Mouse (Mus musculus): ENCODE measurements around the gene Acap3. TPM values are rescaled to one million over a fixed set of nuclear protein-coding genes. Genes with fewer than 3 reads are reported as not detected.

Acap3 gene
- polyA plus RNA-seq (2015; fragmentation: Nextera tagmentation; extraction: Ambion mirVana): 9.6 and 9.8 TPM in 2 replicates

GRCm38 (mm10) chr4:155891551-155892001 lies at the start of gene Acap3, which contains the start of gene Pusl1:
Acap3 (plus strand) TSS chr4:155891822.
Pusl1 (minus strand) TSS chr4:155891781.

GRCm38 (mm10) chr4:155846871-155847578 lies 44.6 kb upstream of the Acap3 start, which contains the start of gene Dvl1:
Dvl1 (plus strand) TSS chr4:155847402.

GRCm38 (mm10) chr4:155863001-155863400 lies 28.6 kb upstream of the Acap3 start, which contains the start of gene Tas1r3:
Tas1r3 (minus strand) TSS chr4:155863362.

GRCm38 (mm10) chr4:155869317-155870033 lies 22.1 kb upstream of the Acap3 start, which contains the start of the genes Cptp and Ints11:
Cptp (minus strand) TSS chr4:155869440.
Ints11 (plus strand) TSS chr4:155869546.

GRCm38 (mm10) chr4:155943534-155944249 lies 52.1 kb downstream of the Acap3 start, which contains the start of gene Ube2j2:
Ube2j2 (plus strand) TSS chr4:155943831.

Small RNA genes lying within 50 kb of the gene (microRNA-seq; reads per million reads assigned to microRNA genes)
- gene Gm22991: 0 reads per million in 2 experiments

Other genes starting within 250 kb of the Acap3 start
- gene Gm10563, start 246.4 kb upstream of the Acap3 start, polyA plus RNA-seq (2015; fragmentation: Nextera tagmentation; extraction: Ambion mirVana): not detected in 2 replicates
- 38.5 and 62.9 TPM in 2 replicates for gene Mmp23, start 238.4 kb upstream of the Acap3 start, polyA plus RNA-seq (2015; fragmentation: Nextera tagmentation; extraction: Ambion mirVana)
- gene Mib2, start 222.6 kb upstream of the Acap3 start, polyA plus RNA-seq (2015; fragmentation: Nextera tagmentation; extraction: Ambion mirVana): 13.3 and 14.7 TPM in 2 replicates
- gene Fndc10, start 197.5 kb upstream of the Acap3 start, polyA plus RNA-seq (2015; fragmentation: Nextera tagmentation; extraction: Ambion mirVana): 4.6 and 6.1 TPM in 2 replicates
- 90.9 and 95.8 TPM in 2 replicates for gene Ssu72, start 187.0 kb upstream of the Acap3 start, polyA plus RNA-seq (2015; fragmentation: Nextera tagmentation; extraction: Ambion mirVana)
- gene Tmem240, start 157.0 kb upstream of the Acap3 start, polyA plus RNA-seq (2015; fragmentation: Nextera tagmentation; extraction: Ambion mirVana): 0.28 and 0.58 TPM in 2 replicates
- gene Atad3a, start 130.7 kb upstream of the Acap3 start, polyA plus RNA-seq (2015; fragmentation: Nextera tagmentation; extraction: Ambion mirVana): 56.3 and 59.2 TPM in 2 replicates
- gene Vwa1, start 117.1 kb upstream of the Acap3 start, polyA plus RNA-seq (2015; fragmentation: Nextera tagmentation; extraction: Ambion mirVana): 20.3 and 22.5 TPM in 2 replicates
- 1.4 and 1.5 TPM in 2 replicates for gene Tmem88b, start 105.9 kb upstream of the Acap3 start, polyA plus RNA-seq (2015; fragmentation: Nextera tagmentation; extraction: Ambion mirVana)
- 0.13 and 0.15 TPM in 2 replicates for gene Ankrd65, start 101.4 kb upstream of the Acap3 start, polyA plus RNA-seq (2015; fragmentation: Nextera tagmentation; extraction: Ambion mirVana)
- 172 and 176 TPM in 2 replicates for gene Mrpl20, start 88.9 kb upstream of the Acap3 start, polyA plus RNA-seq (2015; fragmentation: Nextera tagmentation; extraction: Ambion mirVana)
- gene Ccnl2, start 79.3 kb upstream of the Acap3 start, polyA plus RNA-seq (2015; fragmentation: Nextera tagmentation; extraction: Ambion mirVana): 89.3 and 91.0 TPM in 2 replicates
- gene Aurkaip1, start 60.5 kb upstream of the Acap3 start, polyA plus RNA-seq (2015; fragmentation: Nextera tagmentation; extraction: Ambion mirVana): 131 and 148 TPM in 2 replicates
- gene Mxra8, start 52.1 kb upstream of the Acap3 start, polyA plus RNA-seq (2015; fragmentation: Nextera tagmentation; extraction: Ambion mirVana): 109 and 120 TPM in 2 replicates
- 13.5 and 16.4 TPM in 2 replicates for gene Dvl1, start 44.4 kb upstream of the Acap3 start, polyA plus RNA-seq (2015; fragmentation: Nextera tagmentation; extraction: Ambion mirVana)
- gene Tas1r3, start 28.5 kb upstream of the Acap3 start, polyA plus RNA-seq (2015; fragmentation: Nextera tagmentation; extraction: Ambion mirVana): 0.16 and 0.21 TPM in 2 replicates
- 8.0 and 8.1 TPM in 2 replicates for gene Cptp, start 22.4 kb upstream of the Acap3 start, polyA plus RNA-seq (2015; fragmentation: Nextera tagmentation; extraction: Ambion mirVana)
- 23.9 and 26.2 TPM in 2 replicates for gene Ints11, start 22.3 kb upstream of the Acap3 start, polyA plus RNA-seq (2015; fragmentation: Nextera tagmentation; extraction: Ambion mirVana)
- gene Pusl1, start within 50 bp of the Acap3 start, polyA plus RNA-seq (2015; fragmentation: Nextera tagmentation; extraction: Ambion mirVana): 24.9 and 28.0 TPM in 2 replicates
- 65.7 and 69.6 TPM in 2 replicates for gene Ube2j2, start 52.0 kb downstream of the Acap3 start, polyA plus RNA-seq (2015; fragmentation: Nextera tagmentation; extraction: Ambion mirVana)
- 22.7 and 51.1 TPM in 2 replicates for gene C1qtnf12, start 70.5 kb downstream of the Acap3 start, polyA plus RNA-seq (2015; fragmentation: Nextera tagmentation; extraction: Ambion mirVana)
- gene B3galt6, start 100.8 kb downstream of the Acap3 start, polyA plus RNA-seq (2015; fragmentation: Nextera tagmentation; extraction: Ambion mirVana): 8.4 and 8.5 TPM in 2 replicates
- gene Sdf4, start 101.0 kb downstream of the Acap3 start, polyA plus RNA-seq (2015; fragmentation: Nextera tagmentation; extraction: Ambion mirVana): 85.8 and 116 TPM in 2 replicates
- 0.23 and 0.38 TPM in 2 replicates for gene Tnfrsf4, start 122.0 kb downstream of the Acap3 start, polyA plus RNA-seq (2015; fragmentation: Nextera tagmentation; extraction: Ambion mirVana)
- gene Tnfrsf18, start 134.3 kb downstream of the Acap3 start, polyA plus RNA-seq (2015; fragmentation: Nextera tagmentation; extraction: Ambion mirVana): 1.0 and 1.3 TPM in 2 replicates
- gene Ttll10, start 167.6 kb downstream of the Acap3 start, polyA plus RNA-seq (2015; fragmentation: Nextera tagmentation; extraction: Ambion mirVana): not detected in 2 replicates
- gene 9430015G10Rik, start 218.2 kb downstream of the Acap3 start, polyA plus RNA-seq (2015; fragmentation: Nextera tagmentation; extraction: Ambion mirVana): 4.9 and 5.1 TPM in 2 replicates
- gene Rnf223, start 238.7 kb downstream of the Acap3 start, polyA plus RNA-seq (2015; fragmentation: Nextera tagmentation; extraction: Ambion mirVana): 0.19 TPM in 1 of 2 replicates, not detected in the other

Measured in skeletal muscle tissue, postnatal 0 days (tissue).